Mouse (Mus musculus) forebrain, embryonic 16.5 days (tissue): ENCODE measurements around the gene Glod4. TPM values are rescaled to one million over a fixed set of nuclear protein-coding genes. Genes with fewer than 3 reads are reported as not detected.

Experiments used
- ATAC-seq: fragments of 200-750 bp; cut with Nextera tagmentation; 2 replicates; pipeline ENCODE4 v1.8.0; 2017; ENCODE audit warnings: mild to moderate bottlenecking, moderate library complexity
- H3K27ac ChIP-seq: fragments of 300-500 bp; sonication (generic); 2 replicates; pipeline ENCODE4 v1.5.1; 2014; ENCODE audit warnings: low read length, control low read depth
- H3K27me3 ChIP-seq: fragments of 300-500 bp; sonication (generic); replicated peaks from 2 replicates; pipeline ENCODE4 v1.6.1; 2014; ENCODE audit warnings: low read length; ENCODE audit not compliant: control insufficient read depth, insufficient read depth
- H3K36me3 ChIP-seq: fragments of 300-500 bp; sonication (generic); 2 replicates; pipeline ENCODE4 v1.6.1; 2014; ENCODE audit not compliant: control insufficient read depth, insufficient read depth
- H3K4me1 ChIP-seq: fragments of 300-500 bp; sonication (generic); replicated peaks from 2 replicates; pipeline ENCODE4 v1.6.1; 2014; ENCODE audit warnings: low read length; ENCODE audit not compliant: control insufficient read depth, insufficient read depth
- H3K4me2 ChIP-seq: fragments of 300-500 bp; sonication (generic); 2 replicates; pipeline ENCODE4 v1.6.1; 2014; ENCODE audit warnings: mild to moderate bottlenecking, low read length, control low read depth
- H3K4me3 ChIP-seq: fragments of 300-500 bp; sonication (generic); replicated peaks from 2 replicates; pipeline ENCODE4 v1.5.1; 2014; ENCODE audit warnings: mild to moderate bottlenecking, low read length, control low read depth
- H3K9ac ChIP-seq: fragments of 300-500 bp; sonication (generic); replicated peaks from 2 replicates; pipeline ENCODE4 v1.6.1; 2014; ENCODE audit warnings: low read depth, low read length, control low read depth
- H3K9me3 ChIP-seq: fragments of 300-500 bp; sonication (generic); 2 replicates; pipeline ENCODE4 v1.6.1; 2016; ENCODE audit warnings: low read length; ENCODE audit not compliant: control insufficient read depth
- WGBS: fragments of 180-500 bp; shearing (Covaris S2); extraction: QIAGEN DNeasy Blood & Tissue Kit; methylation state at CpG from one replicate; pipeline ENCODE4 v1.1.7; 2014; 5-methylcytosine and 5-hydroxymethylcytosine counted together
- polyA plus RNA-seq: library from polyadenylated mRNA; unstranded; fragments of >200 nt; fragmentation: Nextera tagmentation; extraction: Ambion mirVana; gene quantifications from 2 replicates; pipeline ENCODE4 v1.2.1, GENCODE M21; 2015

Glod4 gene
- polyA plus RNA-seq, 1 experiment from 2014 or later = 127 TPM

DNA sequence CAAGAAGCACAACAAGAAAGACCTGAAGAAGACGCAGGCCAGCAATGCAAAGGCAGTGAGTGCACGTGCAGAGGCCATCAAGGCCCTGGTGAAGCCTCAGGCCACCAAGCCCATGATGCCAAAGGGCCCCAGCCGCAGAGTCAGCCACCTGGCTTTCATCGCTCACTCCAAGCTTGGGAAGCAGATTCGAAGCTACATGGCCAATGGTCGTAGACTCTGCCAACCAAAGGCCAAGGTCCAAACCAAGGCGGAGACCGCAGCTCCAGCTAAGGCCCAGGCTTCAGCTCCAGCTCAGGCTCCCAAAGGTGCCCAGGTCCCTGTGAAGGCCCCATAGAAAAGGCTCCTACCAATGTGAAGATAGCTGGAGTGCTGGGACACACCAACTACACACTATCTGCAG, 99.1 kb downstream of the Glod4 start:
- WGBS = 95% methylated on average over 8 of the region's 8 CpGs
- no peaks in the 10 kb centered on the region for H3K36me3 ChIP-seq
- no peak overlapping the region for H3K27ac ChIP-seq
- H3K4me2 ChIP-seq = no peak overlapping the region
- no peak overlapping the region for H3K9ac ChIP-seq
- no peak overlapping the region for H3K4me3 ChIP-seq
- H3K27me3 ChIP-seq = no peaks in the 10 kb centered on the region
- no peaks in the 10 kb centered on the region for H3K9me3 ChIP-seq
- no peak for ATAC-seq
- H3K4me1 ChIP-seq = peaks cover 11% of the 10 kb centered on the region

GRCm38 (mm10) chr11:76137996-76138395, 105.5 kb downstream of the Glod4 start:
- 81% methylated on average over 3 of the region's 3 CpGs for whole genome bisulfite sequencing
- Histone ChIP-seq H3K27me3 (no peaks in the 10 kb centered on the region), H3K4me1 (no peaks in the 10 kb centered on the region), H3K9ac (no peak overlapping the region), H3K27ac (no peak overlapping the region), H3K4me2 (no peak overlapping the region), H3K9me3 (no peaks in the 10 kb centered on the region), H3K36me3 (peaks cover 12% of the 10 kb centered on the region), H3K4me3 (no peak overlapping the region)
- no peak for ATAC-seq

GRCm38 (mm10) chr11:76135641-76136437, 107.7 kb downstream of the Glod4 start:
- ATAC-seq = no peak
- Histone ChIP-seq H3K9me3 (no peaks in the 10 kb centered on the region), H3K27ac (no peak overlapping the region), H3K27me3 (no peaks in the 10 kb centered on the region), H3K4me2 (no peak overlapping the region), H3K4me3 (no peak overlapping the region), H3K9ac (no peak overlapping the region), H3K36me3 (peaks cover 15% of the 10 kb centered on the region), H3K4me1 (no peaks in the 10 kb centered on the region)
- 87% methylated on average over 7 of the region's 7 CpGs for WGBS

GRCm38 (mm10) chr11:76130859-76131258, 112.7 kb downstream of the Glod4 start:
- H3K4me1 ChIP-seq = no peaks in the 10 kb centered on the region
- WGBS = 92% methylated on average over 5 of the region's 5 CpGs
- no peaks in the 10 kb centered on the region for H3K27me3 ChIP-seq
- no peak overlapping the region for H3K9ac ChIP-seq
- H3K36me3 ChIP-seq = peaks cover 12% of the 10 kb centered on the region
- no peak overlapping the region for H3K27ac ChIP-seq
- H3K4me2 ChIP-seq = no peak overlapping the region
- no peaks in the 10 kb centered on the region for H3K9me3 ChIP-seq
- H3K4me3 ChIP-seq = no peak overlapping the region
- ATAC-seq = no peak

GRCm38 (mm10) chr11:76125386-76125785, 118.1 kb downstream of the Glod4 start:
- Histone ChIP-seq H3K27me3 (no peaks in the 10 kb centered on the region), H3K4me1 (no peaks in the 10 kb centered on the region), H3K4me2 (no peak overlapping the region), H3K27ac (no peak overlapping the region), H3K4me3 (no peak overlapping the region), H3K9ac (no peak overlapping the region), H3K36me3 (no peaks in the 10 kb centered on the region; the same call in 1 of the 2 replicates), H3K9me3 (no peaks in the 10 kb centered on the region)
- WGBS = 91% methylated on average over 8 of the region's 8 CpGs
- no peak for ATAC-seq

- H3K9ac ChIP-seq = no peak overlapping the region
- no peak for ATAC-seq
- no peak overlapping the region for H3K4me3 ChIP-seq
- no peaks in the 10 kb centered on the region for H3K9me3 ChIP-seq
- no peaks in the 10 kb centered on the region for H3K27me3 ChIP-seq
- H3K36me3 ChIP-seq = no peaks in the 10 kb centered on the region; the same call in 1 of the 2 replicates
- H3K4me2 ChIP-seq = no peak overlapping the region
- WGBS = 97% methylated on average over 1 of the region's 1 CpGs
- no peaks in the 10 kb centered on the region for H3K4me1 ChIP-seq
- H3K27ac ChIP-seq = no peak overlapping the region
Observed at GRCm38 (mm10) chr11:76123517-76123916, 120.0 kb downstream of the Glod4 start.

- no peak overlapping the region for H3K9ac ChIP-seq
Observed at GRCm38 (mm10) chr11:76122571-76122970, 121.0 kb downstream of the Glod4 start.

GRCm38 (mm10) chr11:76121086-76121485, 122.4 kb downstream of the Glod4 start:
- no peaks in the 10 kb centered on the region for H3K4me1 ChIP-seq
- 93% methylated on average over 4 of the region's 4 CpGs for WGBS
- no peaks in the 10 kb centered on the region for H3K9me3 ChIP-seq
- no peaks in the 10 kb centered on the region for H3K27me3 ChIP-seq
- no peak overlapping the region for H3K27ac ChIP-seq
- no peak overlapping the region for H3K4me3 ChIP-seq
- peaks cover 7% of the 10 kb centered on the region; the same call in 1 of the 2 replicates for H3K36me3 ChIP-seq
- H3K4me2 ChIP-seq = no peak overlapping the region
- no peak overlapping the region for H3K9ac ChIP-seq
- no peak for ATAC-seq

More at GRCm38 (mm10) chr11:76122571-76122970, 121.0 kb downstream of the Glod4 start:
- H3K4me2 ChIP-seq = no peak overlapping the region
- ATAC-seq = no peak
- no peaks in the 10 kb centered on the region for H3K27me3 ChIP-seq
- no peak overlapping the region for H3K27ac ChIP-seq
- H3K36me3 ChIP-seq = no peaks in the 10 kb centered on the region; the same call in 1 of the 2 replicates
- H3K4me1 ChIP-seq = no peaks in the 10 kb centered on the region
- 81% methylated on average over 2 of the region's 2 CpGs for WGBS
- H3K4me3 ChIP-seq = no peak overlapping the region
- H3K9me3 ChIP-seq = no peaks in the 10 kb centered on the region

DNA sequence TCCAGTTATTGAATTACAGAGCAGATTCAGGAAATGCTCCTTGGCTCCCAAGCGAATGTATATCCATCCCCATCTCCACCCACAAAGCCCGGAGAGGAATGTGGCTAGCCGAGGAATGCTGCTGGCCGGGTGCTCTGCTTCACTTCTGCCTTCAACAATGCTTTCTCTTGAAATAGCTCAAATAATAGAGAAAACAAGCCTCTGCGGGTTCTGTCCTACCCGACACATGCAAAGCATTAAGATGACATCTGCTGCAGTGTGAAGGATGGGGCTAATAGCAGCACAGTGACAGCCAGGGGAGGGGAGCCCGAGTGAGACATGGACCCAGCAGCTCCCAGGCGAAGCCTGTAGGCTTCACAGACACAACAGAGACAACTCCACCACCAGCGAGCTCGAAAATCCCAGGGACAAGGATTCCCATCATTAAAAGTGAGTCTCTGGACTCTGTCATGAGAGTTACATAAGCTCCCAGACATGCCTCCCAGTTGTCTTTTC, 123.1 kb downstream of the Glod4 start:
- no peak overlapping the region for H3K4me3 ChIP-seq
- ATAC-seq = no peak
- H3K9ac ChIP-seq = no peak overlapping the region
- no peak overlapping the region for H3K27ac ChIP-seq
- WGBS = 77% methylated on average over 10 of the region's 10 CpGs
- H3K27me3 ChIP-seq = no peaks in the 10 kb centered on the region
- peaks cover 7% of the 10 kb centered on the region; the same call in 1 of the 2 replicates for H3K36me3 ChIP-seq
- no peaks in the 10 kb centered on the region for H3K4me1 ChIP-seq
- no peaks in the 10 kb centered on the region for H3K9me3 ChIP-seq
- H3K4me2 ChIP-seq = no peak overlapping the region
